Mouse (Mus musculus) spleen, adult 2 months (tissue): Measurements from ENCODE around the gene Myo1d.

ENCODE experiments used
- CTCF ChIP-seq: fragments of 200-500 bp; IDR thresholded peaks from 2 replicates; pipeline ENCODE4 v1.5.1; 2011; ENCODE audit warnings: mild to moderate bottlenecking, inconsistent platforms; ENCODE audit not compliant: insufficient read depth, insufficient read length, insufficient replicate concordance; ENCODE audit errors: extremely low read depth
- POLR2A ChIP-seq: fragments of 200-500 bp; IDR thresholded peaks from 2 replicates; pipeline ENCODE4 v1.6.1; 2011; ENCODE audit warnings: low read depth, low read length, inconsistent platforms

GRCm38 (mm10) chr11:80449859-80450258 is 330.0 kb downstream of the Myo1d start:
- TF ChIP-seq CTCF (no peak), POLR2A (no peak)
